Mouse (Mus musculus) gastrocnemius, postnatal 25 days (tissue): ENCODE measurements around the gene Olfr1261. TPM values are rescaled to one million over a fixed set of nuclear protein-coding genes. Genes with fewer than 3 reads are reported as not detected.

Experiments used
- DNase-seq: peaks from one replicate; pipeline ENCODE4 v3.0.0; 2022
- long read RNA-seq, 2 experiments: library from polyadenylated mRNA; stranded (forward); transcript quantifications; one replicate each; pipeline ENCODE4 v2.0.0; 2021
- total RNA-seq, 2 experiments: library from RNA; stranded (reverse); gene quantifications; 1 replicate in 1 of 2; 2 replicates in 1 of 2; pipeline ENCODE4 v1.2.3; 2021

Gene Olfr1261
- total RNA-seq = not detected
- long read RNA-seq, experiment 1 = 0 reads
- long read RNA-seq, experiment 2 = 0 reads

- no peak for DNase-seq
These were observed at the start of gene Olfr1261 for GRCm38 (mm10) chr2:89990921-89991320. Olfr1261 (plus strand) TSS chr2:89991221.

- no peak for DNase-seq
These were observed 42.5 kb upstream of the Olfr1261 start, which contains the start of gene Olfr1259 for GRCm38 (mm10) chr2:89948564-89948963. Olfr1259 (minus strand) TSS chr2:89948664.

- DNase-seq = no peak
These were observed 16.8 kb upstream of the Olfr1261 start, which contains the start of gene Olfr1260 for GRCm38 (mm10) chr2:89974184-89974583. Olfr1260 (plus strand) TSS chr2:89974340.

GRCm38 (mm10) chr2:89977709-89978108 lies 13.3 kb upstream of the Olfr1261 start:
- DNase-seq = no peak

- DNase-seq = no peak
These were observed 8.8 kb downstream of the Olfr1261 start, which contains the start of gene Olfr1262 for GRCm38 (mm10) chr2:89999845-90000244. Olfr1262 (plus strand) TSS chr2:90000145.

GRCm38 (mm10) chr2:90011831-90012230 lies 20.8 kb downstream of the Olfr1261 start, which contains the start of gene Olfr1263:
Olfr1263 (plus strand) TSS chr2:90012131.
- DNase-seq = no peak

- DNase-seq = no peak
These were observed 34.5 kb downstream of the Olfr1261 start, which contains the start of gene Olfr1264 for GRCm38 (mm10) chr2:90025477-90025876. Olfr1264 (minus strand) TSS chr2:90025577.

GRCm38 (mm10) chr2:90035037-90035436 lies 44.0 kb downstream of the Olfr1261 start, which contains the start of gene Olfr1265:
Olfr1265 (plus strand) TSS chr2:90035337.
- DNase-seq = no peak

Other genes starting within 250 kb of the Olfr1261 start
- gene Olfr1253, start 234.1 kb upstream of the Olfr1261 start, total RNA-seq = not detected
- gene Olfr1254, start 197.6 kb upstream of the Olfr1261 start, total RNA-seq = not detected
- not detected for gene Olfr1255, start 179.2 kb upstream of the Olfr1261 start, total RNA-seq
- gene Olfr1256, start 149.7 kb upstream of the Olfr1261 start, total RNA-seq = not detected
- not detected for gene Olfr48, start 143.0 kb upstream of the Olfr1261 start, total RNA-seq
- not detected for gene Olfr1257, start 112.8 kb upstream of the Olfr1261 start, total RNA-seq
- not detected for gene Olfr1258, start 63.9 kb upstream of the Olfr1261 start, total RNA-seq
- gene Olfr1259, start 42.6 kb upstream of the Olfr1261 start, total RNA-seq = not detected
- gene Olfr1260, start 16.9 kb upstream of the Olfr1261 start, total RNA-seq = not detected
- gene Olfr1262, start 8.9 kb downstream of the Olfr1261 start, total RNA-seq = not detected
- not detected for gene Olfr1263, start 20.9 kb downstream of the Olfr1261 start, total RNA-seq
- not detected for gene Olfr1264, start 34.4 kb downstream of the Olfr1261 start, total RNA-seq
- not detected for gene Olfr1265, start 44.1 kb downstream of the Olfr1261 start, total RNA-seq
- not detected for gene Olfr140, start 72.4 kb downstream of the Olfr1261 start, total RNA-seq
- gene Olfr1269, start 130.2 kb downstream of the Olfr1261 start, total RNA-seq = not detected
- not detected for gene Olfr32, start 151.1 kb downstream of the Olfr1261 start, total RNA-seq
- not detected for gene Olfr1270, start 161.9 kb downstream of the Olfr1261 start, total RNA-seq
- not detected for gene Olfr1506, start 233.3 kb downstream of the Olfr1261 start, total RNA-seq